Comparison of ENCODE assay signal across 8 mouse cellular contexts in genomic region chr12:85825361-85825760, GRCm38 (mm10). TPM values are rescaled to one million over a fixed set of nuclear protein-coding genes. Genes with fewer than 3 reads are reported as not detected.
DNase-seq lines count a peak whose midpoint lies in the region; ATAC-seq and TF ChIP-seq lines count a peak whose summit lies in the region.

No protein-coding gene starts in this region.

- no peak for TF ChIP-seq CTCF in heart, postnatal 0 days (IDR thresholded peaks at IDR 0.05; ENCODE audit: low read depth)

- no peaks in the 10 kb centered on the region for H3K9me3 ChIP-seq in heart, postnatal 0 days (replicated peaks; ENCODE audit: control insufficient read depth, low read length)
- no peaks in the 10 kb centered on the region for H3K9me3 ChIP-seq in hindbrain, embryonic 10.5 days
- no peaks in the 10 kb centered on the region for H3K9me3 ChIP-seq in midbrain, embryonic 11.5 days (ENCODE audit: control insufficient read depth, low read length)

- H3K36me3 ChIP-seq in heart, postnatal 0 days (replicated peaks; ENCODE audit: control insufficient read depth, insufficient read depth, low read length) = peaks cover 19% of the 10 kb centered on the region
- peaks cover 55% of the 10 kb centered on the region for H3K36me3 ChIP-seq in hindbrain, embryonic 10.5 days
- no peaks in the 10 kb centered on the region for H3K36me3 ChIP-seq in midbrain, embryonic 11.5 days (ENCODE audit: control insufficient read depth, insufficient read depth, low read length)

- peak overlapping the region; percentile 98 for H3K27ac ChIP-seq in heart, postnatal 0 days (ENCODE audit: low read depth)
- peak overlapping the region; percentile 96 for H3K27ac ChIP-seq in hindbrain, embryonic 10.5 days
- peak overlapping the region; percentile 90; the same call in 1 of the 2 replicates for H3K27ac ChIP-seq in midbrain, embryonic 11.5 days (ENCODE audit: low read depth, low read length)

- no peak for TF ChIP-seq EP300 in heart, postnatal 0 days (IDR thresholded peaks at IDR 0.05; ENCODE audit: low read depth)

- DNase-seq in heart, postnatal 0 days (ENCODE audit: low spot score) = no peak
- DNase-seq in heart, adult 9 months (ENCODE audit: low spot score in 2 of 2) = no peak
- peak; percentile 17 for DNase-seq in NIH3T3 (ENCODE audit: low read depth)
- DNase-seq in hindbrain, embryonic 10.5 days (ENCODE audit: low spot score) = no peak
- DNase-seq in midbrain, embryonic 11.5 days (ENCODE audit: low spot score, missing footprints) = no peak
- DNase-seq in ovary, adult 18-20 months (ENCODE audit: low spot score) = no peak
- no peak for DNase-seq in layer of hippocampus, postnatal 25 days (ENCODE audit: extremely low spot score in 1 of 2, low spot score in 1 of 2)
- DNase-seq in left cerebral cortex, adult 8-10 months (ENCODE audit: low spot score in 2 of 2) = no peak

- no peak for ATAC-seq in heart, postnatal 0 days (ENCODE audit: insufficient read depth, low read depth)
- no peak for ATAC-seq in midbrain, embryonic 11.5 days (ENCODE audit: low FRiP score)

- H3K4me2 ChIP-seq in heart, postnatal 0 days (ENCODE audit: low read depth, low read length) = peak overlapping the region; percentile 80
- peak overlapping the region; percentile 74 for H3K4me2 ChIP-seq in midbrain, embryonic 11.5 days

- WGBS in heart, postnatal 0 days = 8% methylated on average over 8 of the region's 8 CpGs
- WGBS in hindbrain, embryonic 10.5 days = 15% methylated on average over 8 of the region's 8 CpGs
- 12% methylated on average over 8 of the region's 8 CpGs for WGBS in midbrain, embryonic 11.5 days

- peaks cover 9% of the 10 kb centered on the region for H3K4me1 ChIP-seq in heart, postnatal 0 days (ENCODE audit: control insufficient read depth, insufficient read depth)
- H3K4me1 ChIP-seq in hindbrain, embryonic 10.5 days (replicated peaks) = peaks cover 26% of the 10 kb centered on the region
- peaks cover 12% of the 10 kb centered on the region for H3K4me1 ChIP-seq in midbrain, embryonic 11.5 days (ENCODE audit: control insufficient read depth, insufficient read depth, low read length)

- H3K4me3 ChIP-seq in heart, postnatal 0 days (ENCODE audit: low read depth, low read length) = peak overlapping the region; percentile 89
- H3K4me3 ChIP-seq in hindbrain, embryonic 10.5 days = peak overlapping the region; percentile 88
- H3K4me3 ChIP-seq in midbrain, embryonic 11.5 days (ENCODE audit: low read depth, low read length) = peak overlapping the region; percentile 60

- H3K9ac ChIP-seq in heart, postnatal 0 days (replicated peaks; ENCODE audit: low read depth, low read length) = peak overlapping the region; percentile 60
- H3K9ac ChIP-seq in midbrain, embryonic 11.5 days (ENCODE audit: low read length) = peak overlapping the region; percentile 68

- H3K27me3 ChIP-seq in heart, postnatal 0 days (ENCODE audit: control insufficient read depth, insufficient read depth, low read length) = no peaks in the 10 kb centered on the region
- H3K27me3 ChIP-seq in hindbrain, embryonic 10.5 days (ENCODE audit: insufficient read depth, poor library complexity, severe bottlenecking) = no peaks in the 10 kb centered on the region
- H3K27me3 ChIP-seq in midbrain, embryonic 11.5 days (ENCODE audit: control insufficient read depth, insufficient read depth, low read length) = no peaks in the 10 kb centered on the region

RNA-seq across cellular contexts. Expression of gene Ttll5, which starts 0.9 kb away (rescaled TPM):
- 16.8 and 21.2 TPM in 2 replicates for total RNA-seq in heart, postnatal 0 days (2014; rRNA removed; ENCODE audit: low replicate concordance)
- 5.9 and 6.3 TPM in 2 replicates for polyA plus RNA-seq in heart, postnatal 0 days (2015; fragmentation: Nextera tagmentation; extraction: Ambion mirVana)
- 18.0 and 18.3 TPM in 2 replicates for polyA plus RNA-seq in hindbrain, embryonic 10.5 days (2016; fragmentation: Nextera tagmentation; extraction: Ambion mirVana)
- 15.7 and 18.7 TPM in 2 replicates for polyA plus RNA-seq in midbrain, embryonic 11.5 days (2014; fragmentation: Nextera tagmentation; extraction: Ambion mirVana)
- 10 to 100 TPM; 40.1 to 44.2 TPM for total RNA-seq in layer of hippocampus, postnatal 25 days (2021)
- 10 to 100 TPM; 42.6 to 50.6 (median 49.4) TPM for total RNA-seq in left cerebral cortex, adult 8-10 months (2022)

RNA-seq across cellular contexts. Expression of gene Erg28, which starts 1.0 kb away (rescaled TPM):
- total RNA-seq in heart, postnatal 0 days (2014; rRNA removed; ENCODE audit: low replicate concordance) = 14.2 and 28.8 TPM in 2 replicates
- polyA plus RNA-seq in heart, postnatal 0 days (2015; fragmentation: Nextera tagmentation; extraction: Ambion mirVana) = 27.7 and 30.2 TPM in 2 replicates
- polyA plus RNA-seq in hindbrain, embryonic 10.5 days (2016; fragmentation: Nextera tagmentation; extraction: Ambion mirVana) = 108 and 120 TPM in 2 replicates
- 105 and 113 TPM in 2 replicates for polyA plus RNA-seq in midbrain, embryonic 11.5 days (2014; fragmentation: Nextera tagmentation; extraction: Ambion mirVana)
- total RNA-seq in layer of hippocampus, postnatal 25 days (2021) = 10 to 100 TPM; 60.5 to 63.5 TPM
- total RNA-seq in left cerebral cortex, adult 8-10 months (2022) = 10 to 100 TPM; 53.3 to 60.9 (median 58.4) TPM
